Mouse (Mus musculus): ENCODE measurements around the gene Cdkl1. TPM values are rescaled to one million over a fixed set of nuclear protein-coding genes. Genes with fewer than 3 reads are reported as not detected.
A peak's percentile ranks its signal among the peaks of the same experiment; 100 is the strongest.

Gene Cdkl1
- 3.0 and 5.0 TPM in 2 replicates for total RNA-seq (2021)
- long read RNA-seq, experiment 1, partial matches to known transcripts = 1 of 2 reads
- long read RNA-seq, experiment 1, other reads (novel, unspliced or antisense) = 1 of 2 reads
- long read RNA-seq, experiment 2 = 0 reads

GRCm38 (mm10) chr12:69790530-69791505 lies at the start of gene Cdkl1:
TSS of gene Cdkl1 (minus strand) at chr12:69791267.
- DNase-seq = peak; percentile 89

DNA sequence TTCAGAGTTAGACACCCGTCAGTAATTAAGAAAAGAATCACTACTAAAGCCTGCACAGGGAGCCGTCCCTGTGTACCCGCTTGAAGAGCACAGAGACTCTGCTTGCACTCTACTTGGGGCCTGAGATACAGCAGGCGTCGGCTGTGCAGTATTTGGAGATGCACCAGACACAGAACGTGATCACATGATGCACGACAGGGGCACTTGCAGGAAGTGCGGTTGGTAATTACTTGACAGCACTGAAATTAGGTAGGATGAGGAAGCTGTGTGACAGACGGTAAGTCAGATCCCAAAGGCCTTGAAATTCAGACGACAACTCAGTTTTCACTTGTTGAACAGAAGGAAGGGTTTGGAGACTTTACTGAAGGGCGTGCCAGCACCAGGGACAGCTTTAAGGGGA lies 47.3 kb upstream of the Cdkl1 start:
- no peak for DNase-seq

DNA sequence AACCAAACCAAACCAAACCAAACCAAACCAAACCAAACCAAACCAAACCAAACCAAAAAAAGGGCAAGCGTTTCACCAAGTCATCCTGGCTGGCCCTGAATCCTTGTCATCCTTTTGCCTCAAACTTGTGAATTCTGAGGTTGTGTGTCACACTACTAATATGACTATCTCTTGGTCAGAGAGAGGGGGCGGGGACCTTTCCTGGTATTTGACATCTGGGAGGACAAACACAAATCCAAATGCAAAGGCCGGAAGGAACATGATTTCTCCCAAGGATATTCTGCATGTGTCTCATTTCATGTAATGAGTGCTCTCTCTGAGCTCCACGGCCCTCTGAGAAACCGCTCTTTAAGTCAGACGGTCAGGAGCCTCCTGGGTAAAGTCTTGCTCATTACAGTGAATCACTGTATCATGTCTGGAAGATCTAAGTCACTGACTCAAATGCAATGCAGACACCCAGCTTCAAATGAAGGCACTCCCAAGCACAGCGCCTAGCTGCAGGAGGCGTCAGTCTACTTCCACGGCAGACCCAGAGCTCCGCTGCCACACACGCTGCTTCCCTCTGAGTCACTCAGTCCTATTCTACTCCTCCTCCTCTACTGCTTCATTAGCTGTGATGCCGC lies 43.0 kb upstream of the Cdkl1 start:
- DNase-seq = peak; percentile 47

DNA sequence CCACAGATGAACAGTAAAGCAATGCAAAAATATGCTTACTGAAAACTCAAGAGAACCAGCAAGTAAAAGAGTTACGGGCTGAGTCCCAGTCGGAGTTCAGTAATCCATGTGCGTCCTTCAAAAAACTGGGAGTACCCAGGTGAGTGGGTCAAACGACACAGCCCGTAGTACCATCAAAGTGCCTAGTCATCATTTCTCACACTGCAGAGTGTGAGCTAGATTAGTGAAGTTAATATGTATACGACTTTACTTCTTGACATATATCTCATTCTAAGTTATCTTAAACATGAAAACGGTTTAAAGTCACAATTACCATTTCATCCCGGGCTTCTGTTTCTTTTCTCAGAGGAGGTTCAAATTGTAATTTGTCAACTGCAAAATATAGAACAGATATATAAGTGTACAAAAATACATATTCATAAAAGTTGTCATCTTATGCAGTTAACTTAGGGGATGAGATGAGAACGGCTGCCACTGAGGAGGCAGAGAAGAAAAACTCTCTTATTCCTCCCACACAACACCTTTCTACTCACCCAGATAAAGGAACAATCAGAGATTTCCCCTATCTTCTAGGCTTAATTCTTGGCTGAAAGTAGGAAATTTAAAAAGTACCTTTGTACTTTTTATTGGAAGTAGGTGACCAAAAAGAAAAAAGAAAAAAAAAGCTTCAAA lies 40.3 kb upstream of the Cdkl1 start:
- no peak for DNase-seq

DNA sequence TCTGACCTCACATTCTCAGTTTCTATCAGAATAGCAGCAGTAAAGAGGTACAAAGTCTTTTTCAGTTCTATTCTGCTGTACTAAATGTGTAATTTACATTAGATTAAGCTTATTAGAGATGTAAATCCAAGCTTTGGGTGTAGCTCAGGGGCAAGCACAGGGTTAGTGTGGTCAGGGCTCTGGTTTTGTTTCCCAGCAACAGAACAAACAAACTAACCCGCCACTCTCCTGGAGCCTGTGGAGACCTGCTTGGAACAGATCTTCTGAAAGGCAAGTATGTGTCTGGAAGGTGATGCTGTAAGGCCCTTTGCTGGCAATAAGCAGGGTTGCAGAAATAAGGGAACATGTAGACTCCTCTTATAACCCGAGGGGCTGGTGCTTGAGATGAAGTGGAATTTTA lies 37.1 kb upstream of the Cdkl1 start:
- DNase-seq = no peak

GRCm38 (mm10) chr12:69824881-69825597 lies 34.0 kb upstream of the Cdkl1 start:
- DNase-seq = no peak

DNA sequence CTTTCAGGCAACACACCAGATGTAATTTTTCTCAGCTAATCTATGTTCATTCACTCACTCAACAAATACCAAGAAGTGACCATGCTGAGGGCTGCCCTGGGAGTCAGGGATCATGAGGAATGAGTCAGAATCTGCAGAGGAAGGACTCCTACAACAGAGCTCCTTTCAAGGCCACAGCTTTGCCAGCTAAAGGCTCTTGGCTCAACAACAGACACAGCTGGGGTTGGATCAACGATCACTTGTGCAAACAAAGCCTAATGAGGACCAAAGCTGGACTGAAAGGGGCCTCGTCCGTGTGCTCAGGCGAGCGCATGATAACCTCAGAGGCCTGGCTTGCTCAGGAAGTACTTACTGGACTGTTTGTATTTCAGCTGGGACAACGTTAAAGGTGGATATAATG lies 23.2 kb upstream of the Cdkl1 start:
- peak; percentile 76 for DNase-seq

- DNase-seq = no peak
Observed at GRCm38 (mm10) chr12:69813596-69813995, 22.5 kb upstream of the Cdkl1 start.

GRCm38 (mm10) chr12:69812986-69813385 lies 21.9 kb upstream of the Cdkl1 start:
- no peak for DNase-seq

DNA sequence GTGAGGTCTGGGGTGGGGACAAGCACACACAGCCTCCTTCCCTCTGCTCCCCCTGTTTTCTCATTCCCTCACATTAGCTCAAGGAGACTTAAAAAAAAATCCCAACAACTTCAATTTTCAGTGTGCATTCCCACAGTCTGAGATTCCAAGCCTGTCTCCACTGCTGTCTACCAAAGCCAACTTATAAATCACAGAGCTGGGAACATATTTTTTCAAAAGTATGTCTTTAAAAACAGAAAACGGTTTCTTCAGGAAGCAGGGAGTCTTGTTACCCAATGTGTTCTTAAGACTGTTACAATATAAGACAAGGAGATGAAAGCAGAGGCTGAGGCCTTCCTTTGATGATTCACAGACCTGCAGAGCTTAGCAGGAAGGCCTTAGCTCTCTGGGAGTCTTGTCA lies 20.9 kb upstream of the Cdkl1 start:
- DNase-seq = no peak

DNA sequence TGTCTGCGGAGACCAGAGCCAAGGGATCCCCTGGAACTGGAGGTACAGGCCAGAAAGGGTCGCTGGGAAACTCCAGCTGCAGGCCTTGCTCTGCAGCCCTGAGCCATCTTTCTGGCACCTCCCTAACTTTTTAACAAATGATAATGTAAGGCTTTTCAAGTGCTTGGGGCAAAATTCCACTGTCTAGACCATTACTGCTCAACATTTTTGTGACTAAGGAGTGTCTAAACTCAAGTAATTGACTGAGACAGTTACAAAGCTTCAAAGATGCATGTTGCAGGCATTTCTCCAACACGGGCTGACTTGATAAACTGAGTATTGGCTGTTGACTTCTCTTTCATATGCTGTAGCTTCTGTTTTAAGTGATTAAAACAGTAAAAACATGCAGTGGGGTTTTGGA lies 18.4 kb upstream of the Cdkl1 start:
- DNase-seq = no peak

GRCm38 (mm10) chr12:69807399-69807985 lies 16.4 kb upstream of the Cdkl1 start:
- DNase-seq = no peak

DNA sequence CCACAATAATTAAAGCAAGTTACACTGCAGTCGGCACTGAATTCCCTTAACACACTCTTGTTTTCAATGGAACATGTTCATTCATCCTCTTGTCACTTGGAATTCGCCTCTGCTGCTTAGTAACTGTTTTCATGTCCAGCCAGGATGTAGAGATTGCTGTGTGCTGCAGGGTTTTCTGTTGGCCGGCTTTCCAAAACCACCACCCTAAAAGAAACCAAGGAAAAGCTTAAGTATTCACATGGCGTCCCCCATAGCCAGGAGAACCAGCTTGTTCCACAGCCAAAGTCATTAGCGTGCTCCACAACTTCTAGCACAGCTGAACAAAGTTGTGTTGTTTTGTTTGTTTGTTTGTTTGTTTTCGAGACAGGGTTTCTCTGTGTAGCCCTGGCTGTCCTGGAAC lies 14.1 kb upstream of the Cdkl1 start:
- no peak for DNase-seq

- no peak for DNase-seq
Observed at GRCm38 (mm10) chr12:69804393-69805070, 13.5 kb upstream of the Cdkl1 start.

DNA sequence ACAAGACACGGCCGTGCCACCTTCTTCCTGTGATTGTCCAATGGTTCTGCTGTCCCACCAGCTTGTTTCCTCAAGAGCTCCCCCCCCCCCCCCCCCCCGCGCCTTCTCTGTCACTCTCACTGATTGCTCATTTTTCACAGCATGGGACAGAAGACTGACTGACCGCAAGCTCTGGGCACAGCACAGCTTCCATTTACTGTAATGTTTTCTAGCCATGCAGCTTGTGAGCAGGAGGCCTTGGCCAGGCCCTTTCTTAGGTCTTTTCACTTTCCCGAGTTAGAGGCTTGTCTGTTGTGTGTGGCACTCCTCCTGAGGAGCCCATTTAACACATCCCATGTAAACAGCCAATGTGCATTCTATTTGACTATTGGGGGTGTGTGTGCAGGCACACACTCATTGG lies 12.1 kb upstream of the Cdkl1 start:
- no peak for DNase-seq

DNA sequence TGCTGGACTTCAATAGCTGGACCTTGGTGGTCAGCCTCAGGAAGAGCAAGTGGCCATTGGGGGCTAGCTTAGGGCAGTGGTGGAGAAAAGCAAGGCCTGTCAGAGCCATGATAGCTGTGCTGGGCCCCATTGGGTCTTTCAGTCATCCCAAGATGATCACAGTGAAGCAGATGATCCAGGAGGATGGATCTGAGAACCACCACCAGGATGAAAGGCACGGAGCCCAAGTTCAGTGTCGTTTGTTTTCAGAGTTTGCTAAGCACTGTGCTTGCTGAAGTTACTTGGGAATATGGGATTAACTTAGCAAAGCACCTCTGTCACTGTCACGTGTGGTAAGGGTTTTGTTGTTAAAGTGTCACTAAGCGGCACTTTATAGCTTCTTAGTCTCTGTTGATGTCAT lies 9.5 kb upstream of the Cdkl1 start:
- DNase-seq = no peak

GRCm38 (mm10) chr12:69796311-69796710 lies 5.2 kb upstream of the Cdkl1 start:
- DNase-seq = peak; percentile 38

DNA sequence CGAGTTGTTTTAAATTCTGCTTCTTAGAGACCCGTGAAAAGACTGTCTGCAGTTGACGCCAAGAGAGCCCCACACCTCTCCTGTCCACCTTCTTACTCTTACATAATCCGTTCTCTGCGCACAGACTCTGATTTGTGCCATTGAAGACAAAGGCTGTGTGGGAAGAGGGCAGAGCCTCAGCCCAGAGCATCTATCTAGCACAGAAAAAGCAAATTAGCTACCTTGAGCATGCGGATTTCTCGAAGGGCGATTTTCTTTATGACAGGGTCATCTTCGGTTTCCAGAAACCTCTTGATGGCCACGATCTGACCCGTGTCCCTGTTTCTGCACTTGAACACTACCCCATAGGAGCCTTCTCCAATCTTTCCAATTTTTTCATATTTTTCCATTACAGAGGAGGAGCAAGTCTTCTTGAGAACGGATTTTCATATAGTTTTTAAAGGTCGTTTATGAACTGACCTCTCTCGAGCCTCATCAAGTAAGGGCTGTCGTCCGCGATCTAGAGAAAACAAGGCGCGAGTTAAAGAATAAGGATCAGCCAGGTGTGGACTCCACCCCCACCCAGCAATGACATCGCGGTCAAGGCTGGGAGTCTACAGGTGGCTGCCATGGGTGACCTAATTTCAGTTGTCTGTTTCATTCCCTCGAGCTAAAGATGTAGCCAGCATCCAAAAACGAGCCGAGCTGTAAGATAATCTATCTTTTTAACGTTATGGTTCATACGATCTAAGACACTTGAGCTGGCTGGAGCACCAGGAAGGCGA lies 1.1 kb downstream of the Cdkl1 start:
- DNase-seq = no peak

- DNase-seq = no peak
Observed at GRCm38 (mm10) chr12:69788380-69788779, 2.7 kb downstream of the Cdkl1 start.

- no peak for DNase-seq
Observed at GRCm38 (mm10) chr12:69785471-69785870, 5.6 kb downstream of the Cdkl1 start.

Data from adrenal gland, postnatal 14 days (tissue).